Mouse (Mus musculus): ENCODE measurements at regions not wholly inside any gene's neighbourhood (a gene's known extent, or its start where the extent isn't known, plus 50 kb on each side); places are given as distances from the start of the nearest gene placed in this dataset.

DNA sequence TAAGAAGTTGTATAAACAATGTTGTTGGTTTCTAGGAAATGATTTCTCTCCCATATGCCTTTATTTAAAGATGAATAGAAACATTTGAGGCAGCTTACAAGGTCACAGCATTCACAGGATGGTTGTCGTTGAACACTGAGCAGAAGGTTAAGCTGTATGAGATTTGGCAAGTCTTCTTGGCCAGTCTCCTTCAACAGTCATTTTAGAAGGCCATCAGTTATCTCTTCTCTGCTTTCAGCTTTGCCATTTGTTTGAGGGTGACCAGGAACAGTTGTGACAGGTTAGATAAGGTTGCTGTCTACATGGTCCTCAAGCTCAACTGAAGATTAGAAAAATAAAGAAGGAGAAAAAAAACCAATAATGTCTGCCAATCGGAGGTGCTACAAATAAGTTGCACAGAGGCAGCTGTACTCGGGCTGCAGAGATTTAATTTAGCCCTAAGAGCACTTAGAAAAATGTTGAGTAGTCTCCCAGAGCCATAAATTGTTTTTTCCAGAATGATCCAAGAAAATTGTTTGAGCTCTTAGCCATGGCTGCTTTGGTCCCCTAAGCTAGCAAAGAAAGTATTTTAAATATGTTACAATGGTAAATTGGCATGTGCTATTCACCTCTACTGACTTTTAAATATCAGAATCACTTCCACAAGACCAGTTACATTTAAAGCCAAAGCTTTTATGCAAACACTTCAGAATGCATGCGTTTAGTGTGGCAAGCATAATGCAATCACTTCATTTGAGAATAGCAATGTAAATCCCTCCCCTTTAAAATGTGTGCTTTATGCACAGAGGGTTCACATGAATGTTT lies 1025.6 kb downstream of the Diaph3 start:
- TF ChIP-seq GATA1 (IDR thresholded peaks at IDR 0.05; ENCODE audit: borderline replicate concordance, low read length) (no peak), FLI1 (IDR thresholded peaks at IDR 0.05; ENCODE audit: low read length) (no peak)
